Mouse (Mus musculus) forebrain, embryonic 16.5 days (tissue): ENCODE measurements around the gene Elavl3. TPM values are rescaled to one million over a fixed set of nuclear protein-coding genes. Genes with fewer than 3 reads are reported as not detected.

ENCODE experiments used
- ATAC-seq: fragments of 200-750 bp; cut with Nextera tagmentation; 2 replicates; pipeline ENCODE4 v1.8.0; 2017; ENCODE audit warnings: mild to moderate bottlenecking, moderate library complexity
- H3K27ac ChIP-seq: fragments of 300-500 bp; sonication (generic); 2 replicates; pipeline ENCODE4 v1.5.1; 2014; ENCODE audit warnings: low read length, control low read depth
- H3K27me3 ChIP-seq: fragments of 300-500 bp; sonication (generic); replicated peaks from 2 replicates; pipeline ENCODE4 v1.6.1; 2014; ENCODE audit warnings: low read length; ENCODE audit not compliant: control insufficient read depth, insufficient read depth
- H3K36me3 ChIP-seq: fragments of 300-500 bp; sonication (generic); 2 replicates; pipeline ENCODE4 v1.6.1; 2014; ENCODE audit not compliant: control insufficient read depth, insufficient read depth
- H3K4me1 ChIP-seq: fragments of 300-500 bp; sonication (generic); replicated peaks from 2 replicates; pipeline ENCODE4 v1.6.1; 2014; ENCODE audit warnings: low read length; ENCODE audit not compliant: control insufficient read depth, insufficient read depth
- H3K4me2 ChIP-seq: fragments of 300-500 bp; sonication (generic); 2 replicates; pipeline ENCODE4 v1.6.1; 2014; ENCODE audit warnings: mild to moderate bottlenecking, low read length, control low read depth
- H3K4me3 ChIP-seq: fragments of 300-500 bp; sonication (generic); replicated peaks from 2 replicates; pipeline ENCODE4 v1.5.1; 2014; ENCODE audit warnings: mild to moderate bottlenecking, low read length, control low read depth
- H3K9ac ChIP-seq: fragments of 300-500 bp; sonication (generic); replicated peaks from 2 replicates; pipeline ENCODE4 v1.6.1; 2014; ENCODE audit warnings: low read depth, low read length, control low read depth
- H3K9me3 ChIP-seq: fragments of 300-500 bp; sonication (generic); 2 replicates; pipeline ENCODE4 v1.6.1; 2016; ENCODE audit warnings: low read length; ENCODE audit not compliant: control insufficient read depth
- WGBS: fragments of 180-500 bp; shearing (Covaris S2); extraction: QIAGEN DNeasy Blood & Tissue Kit; methylation state at CpG from one replicate; pipeline ENCODE4 v1.1.7; 2014; 5-methylcytosine and 5-hydroxymethylcytosine counted together
- polyA plus RNA-seq: library from polyadenylated mRNA; unstranded; fragments of >200 nt; fragmentation: Nextera tagmentation; extraction: Ambion mirVana; gene quantifications from 2 replicates; pipeline ENCODE4 v1.2.1, GENCODE M21; 2015

Gene Elavl3
- polyA plus RNA-seq, 1 experiment from 2014 or later: 101 TPM

DNA sequence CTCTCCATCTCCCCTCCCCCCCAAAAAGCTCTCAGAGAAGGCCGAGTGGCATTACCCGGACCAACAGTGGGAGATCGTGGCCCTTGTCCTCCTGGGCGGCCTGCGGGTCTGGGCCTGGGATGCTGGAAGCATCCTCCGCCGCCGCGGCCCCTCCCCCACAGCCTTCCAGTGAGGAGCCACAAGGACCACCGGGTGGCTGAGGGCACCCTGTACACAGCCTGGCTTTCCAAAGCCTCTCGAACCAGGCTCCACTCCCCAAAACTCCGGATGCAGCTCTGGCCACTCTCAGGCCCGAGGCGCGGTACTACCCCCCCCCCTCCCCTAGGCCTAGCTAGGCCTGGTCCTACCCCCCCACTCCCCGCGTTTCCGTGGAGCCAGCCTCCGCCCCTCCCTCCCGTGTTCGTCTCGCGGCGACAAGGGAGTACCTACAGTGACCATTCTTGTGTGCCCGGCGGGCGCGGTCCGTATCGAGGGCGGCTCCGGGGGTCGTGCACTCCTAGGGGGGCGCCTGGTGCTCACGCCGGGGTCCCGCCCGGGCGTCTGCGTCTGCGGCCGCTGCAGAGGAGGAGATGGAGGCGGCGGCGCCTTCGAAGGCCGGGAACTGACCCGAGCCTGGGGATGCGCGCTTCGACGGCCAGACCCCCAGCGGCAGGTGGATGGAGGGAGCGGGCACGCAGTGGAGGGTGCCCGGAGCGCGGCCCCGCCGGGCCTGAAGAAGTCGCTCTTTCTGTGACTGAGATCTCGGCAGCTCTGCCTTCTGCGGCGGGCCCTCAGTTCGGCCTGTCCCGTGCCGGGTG is 464 bp downstream of the Elavl3 start:
- WGBS: under 1% methylated on average over 59 of the region's 67 CpGs
- no peaks in the 10 kb centered on the region for H3K27me3 ChIP-seq
- H3K27ac ChIP-seq: peak overlapping the region; percentile 96
- peak overlapping the region; percentile 93 for H3K4me2 ChIP-seq
- no peaks in the 10 kb centered on the region for H3K9me3 ChIP-seq
- peak overlapping the region; percentile 90 for H3K4me3 ChIP-seq
- peak; percentile 25 for ATAC-seq
- H3K36me3 ChIP-seq: no peaks in the 10 kb centered on the region
- H3K4me1 ChIP-seq: peaks cover 40% of the 10 kb centered on the region
- H3K9ac ChIP-seq: peak overlapping the region; percentile 95

DNA sequence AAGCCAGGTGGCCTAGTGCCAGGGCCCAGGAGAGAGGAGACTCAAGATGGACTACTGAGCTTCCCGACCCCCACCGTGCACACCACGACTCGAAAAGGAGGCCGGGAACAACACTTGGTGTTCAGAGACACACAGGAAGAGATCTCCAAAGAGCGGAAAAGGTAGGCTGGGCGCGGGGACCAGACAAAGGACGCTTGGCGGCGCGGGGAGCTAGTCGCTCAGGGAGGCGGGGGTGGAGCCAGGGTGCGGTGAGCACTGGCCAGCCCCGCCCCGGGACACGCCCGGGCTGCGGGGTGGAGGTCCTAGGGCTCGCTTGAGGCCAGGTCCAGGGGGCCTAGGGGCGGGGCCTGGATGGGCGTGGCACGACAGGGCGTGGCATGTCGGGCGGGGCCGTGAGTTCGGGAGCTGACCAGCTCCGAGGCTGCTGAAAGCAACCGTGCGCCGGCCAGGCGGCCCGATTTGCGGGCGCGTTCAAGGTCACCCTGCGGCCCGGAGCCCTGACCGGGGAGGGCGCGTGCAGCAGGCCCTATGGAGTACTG is 1.4 kb downstream of the Elavl3 start:
- H3K9ac ChIP-seq: peak overlapping the region; percentile 95
- H3K27ac ChIP-seq: peak overlapping the region; percentile 96
- WGBS: under 1% methylated on average over 39 of the region's 43 CpGs
- peak overlapping the region; percentile 90 for H3K4me3 ChIP-seq
- no peaks in the 10 kb centered on the region for H3K9me3 ChIP-seq
- peak; percentile 13 for ATAC-seq
- no peaks in the 10 kb centered on the region for H3K27me3 ChIP-seq
- H3K4me2 ChIP-seq: peak overlapping the region; percentile 93
- H3K36me3 ChIP-seq: no peaks in the 10 kb centered on the region
- H3K4me1 ChIP-seq: peaks cover 40% of the 10 kb centered on the region

DNA sequence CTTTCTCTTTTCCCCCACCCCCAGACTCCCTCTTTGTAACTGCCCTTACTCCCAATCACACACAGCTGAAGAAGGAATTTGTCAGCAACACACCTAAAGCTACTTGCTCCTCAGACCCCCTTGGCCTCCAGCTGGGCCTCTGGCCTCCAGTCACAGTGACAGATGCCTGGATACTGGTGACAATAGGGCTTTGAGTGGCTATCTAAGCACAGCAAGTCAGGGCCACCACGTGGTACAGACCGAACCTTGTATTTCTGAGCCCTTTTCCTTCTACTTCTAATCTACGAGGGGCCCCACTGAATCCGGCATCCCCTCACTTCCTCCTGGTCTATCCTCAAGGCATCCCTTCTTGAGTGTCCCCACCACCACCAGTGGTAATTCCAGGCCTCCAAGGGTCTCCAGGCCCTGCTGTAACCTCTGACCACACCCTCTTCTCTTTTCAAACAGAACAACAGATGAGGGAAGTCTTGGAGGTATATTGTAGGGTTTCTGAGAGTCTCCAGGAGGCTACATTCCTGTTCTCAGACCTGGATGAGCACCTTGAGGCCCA is 2.0 kb downstream of the Elavl3 start:
- H3K27me3 ChIP-seq: no peaks in the 10 kb centered on the region
- peak overlapping the region; percentile 96 for H3K27ac ChIP-seq
- H3K9ac ChIP-seq: peak overlapping the region; percentile 95
- 15% methylated on average over 4 of the region's 4 CpGs for WGBS
- H3K4me2 ChIP-seq: peak overlapping the region; percentile 93
- ATAC-seq: no peak
- peaks cover 39% of the 10 kb centered on the region for H3K4me1 ChIP-seq
- H3K36me3 ChIP-seq: no peaks in the 10 kb centered on the region
- H3K9me3 ChIP-seq: no peaks in the 10 kb centered on the region
- peak overlapping the region; percentile 90 for H3K4me3 ChIP-seq

DNA sequence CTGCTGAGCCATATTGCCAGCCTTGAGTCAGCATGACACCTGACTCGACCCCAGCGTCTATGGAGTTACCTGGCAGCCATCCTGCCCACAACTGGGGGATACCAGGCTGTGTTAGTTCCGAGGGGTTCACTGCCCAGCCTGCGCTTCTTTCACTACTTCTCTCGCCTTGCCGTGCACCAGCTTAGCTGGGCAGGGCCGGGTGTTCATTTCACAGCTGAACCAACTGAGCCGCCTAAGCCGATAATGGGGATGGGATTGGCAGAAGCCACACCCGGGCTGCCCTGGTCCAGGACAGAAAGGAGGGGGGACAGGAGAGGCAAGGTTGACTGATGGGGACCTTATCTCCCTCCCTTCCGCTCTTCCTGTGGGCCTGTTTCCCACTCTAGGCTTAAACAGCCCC is 2.5 kb downstream of the Elavl3 start:
- Histone ChIP-seq H3K4me2 (peak overlapping the region; percentile 93), H3K27ac (peak overlapping the region; percentile 96), H3K4me3 (peak overlapping the region; percentile 90), H3K36me3 (no peaks in the 10 kb centered on the region), H3K9me3 (no peaks in the 10 kb centered on the region), H3K4me1 (peaks cover 35% of the 10 kb centered on the region), H3K9ac (peak overlapping the region; percentile 95), H3K27me3 (no peaks in the 10 kb centered on the region)
- 38% methylated on average over 11 of the region's 11 CpGs for WGBS
- no peak for ATAC-seq

DNA sequence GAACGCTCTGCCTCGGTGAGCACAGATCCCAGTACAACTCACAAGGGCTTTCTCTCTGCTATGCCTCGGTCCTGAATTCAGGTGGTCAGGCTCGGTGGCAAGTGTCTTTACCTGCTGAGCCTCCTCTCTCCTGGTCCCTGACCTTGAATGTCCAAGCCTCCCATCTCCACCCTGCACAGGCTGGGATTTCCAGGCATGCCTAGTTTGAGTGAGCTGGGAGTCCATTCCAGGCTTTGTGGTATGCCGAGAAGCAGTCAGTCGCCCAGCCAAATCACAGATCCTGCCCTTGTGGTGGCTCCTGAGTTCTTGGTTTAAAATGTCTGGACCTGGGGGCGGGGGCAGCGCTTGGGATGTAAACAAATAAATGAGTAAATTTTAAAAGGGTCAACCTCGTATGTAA is 4.5 kb downstream of the Elavl3 start:
- peaks cover 34% of the 10 kb centered on the region for H3K4me1 ChIP-seq
- H3K4me3 ChIP-seq: no peak overlapping the region
- no peak for ATAC-seq

DNA sequence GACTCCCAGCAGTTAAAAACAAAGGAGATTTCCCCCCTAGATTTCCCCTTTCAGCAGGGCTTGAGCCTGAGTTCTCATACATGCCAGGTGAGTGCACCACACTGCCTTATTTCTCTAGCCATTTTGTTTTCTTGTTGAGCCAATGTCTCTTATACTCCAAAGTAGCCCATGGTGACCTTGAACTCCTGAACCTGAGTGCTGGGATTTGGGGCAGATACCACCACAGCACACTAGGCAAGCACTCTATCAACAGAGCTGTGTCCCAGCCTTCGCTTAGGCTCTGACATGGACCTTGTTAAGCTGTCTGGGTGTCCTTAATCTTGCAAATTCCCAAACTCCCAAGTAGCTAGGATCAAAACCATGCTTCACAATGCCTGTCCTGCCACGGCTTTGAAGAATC is 10.0 kb downstream of the Elavl3 start:
- no peaks in the 10 kb centered on the region for H3K27me3 ChIP-seq
- WGBS: 70% methylated on average over 2 of the region's 2 CpGs
- no peak overlapping the region for H3K4me2 ChIP-seq
- H3K36me3 ChIP-seq: no peaks in the 10 kb centered on the region
- H3K9me3 ChIP-seq: no peaks in the 10 kb centered on the region
- no peak overlapping the region for H3K9ac ChIP-seq
- no peak for ATAC-seq
- peaks cover 2% of the 10 kb centered on the region; the same call in 1 of the 2 replicates for H3K4me1 ChIP-seq
- H3K4me3 ChIP-seq: no peak overlapping the region
- H3K27ac ChIP-seq: no peak overlapping the region

More for the DNA sequence above, 4.5 kb downstream of the Elavl3 start:
- Histone ChIP-seq H3K9ac (peak overlapping the region; percentile 19), H3K9me3 (no peaks in the 10 kb centered on the region), H3K27ac (no peak overlapping the region), H3K4me2 (peak overlapping the region; percentile 26; the same call in 1 of the 2 replicates), H3K36me3 (no peaks in the 10 kb centered on the region), H3K27me3 (no peaks in the 10 kb centered on the region)
- WGBS: 64% methylated on average over 9 of the region's 9 CpGs

DNA sequence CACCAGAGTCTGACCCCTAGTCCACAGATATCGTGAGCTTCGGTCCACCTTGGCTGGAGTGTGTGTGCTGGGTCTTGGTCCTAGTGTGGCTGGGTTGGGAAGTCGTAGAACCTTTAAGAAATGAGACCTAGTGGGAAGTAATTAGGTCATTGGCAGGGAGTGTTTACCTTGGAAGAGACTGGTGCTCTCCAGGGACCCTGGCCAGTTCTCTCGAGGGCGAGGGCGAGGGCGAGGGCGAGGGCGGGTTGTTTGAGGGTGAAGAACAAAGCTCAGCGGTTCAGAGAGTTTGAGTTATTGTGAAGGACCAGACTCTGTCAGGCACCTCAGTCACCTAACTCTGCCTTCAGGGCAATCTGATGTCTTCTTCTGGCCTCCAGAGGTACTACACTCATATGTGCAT is 14.0 kb downstream of the Elavl3 start:
- no peak for ATAC-seq
- no peaks in the 10 kb centered on the region for H3K9me3 ChIP-seq

DNA sequence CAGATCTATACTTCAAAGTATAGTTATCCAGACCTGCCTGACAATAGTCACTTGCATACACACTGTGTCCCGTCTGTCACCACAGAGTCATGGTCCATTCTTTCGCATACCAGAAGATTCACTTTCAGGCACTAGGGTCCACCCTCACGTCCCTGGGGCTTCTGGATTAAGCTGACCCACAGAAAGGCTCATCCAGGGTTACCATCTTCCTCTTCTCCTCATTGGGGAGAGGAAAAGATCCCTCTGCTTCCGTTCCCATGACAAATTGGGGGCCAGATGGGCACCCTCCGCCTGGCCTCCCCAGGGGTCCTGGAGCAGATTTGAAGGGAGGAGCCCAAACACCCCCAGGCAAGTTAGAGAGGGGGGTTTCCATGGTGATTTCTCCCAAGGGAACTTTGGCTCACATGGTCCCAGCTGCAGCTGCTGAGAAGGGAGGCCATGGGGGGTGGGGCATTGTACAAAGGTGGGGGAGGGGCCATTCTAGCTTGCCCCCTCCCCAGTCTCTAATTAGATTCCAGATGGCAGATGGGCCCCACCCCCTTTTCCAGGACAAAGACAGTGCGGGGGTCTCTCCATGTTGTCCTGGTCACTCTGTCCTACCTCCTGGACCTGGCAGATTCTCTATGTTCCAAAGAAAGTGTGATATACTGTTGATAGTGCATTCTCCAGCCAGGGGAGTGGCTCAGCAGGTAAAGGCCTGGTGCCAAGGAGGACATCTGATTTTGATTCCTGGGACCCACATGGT is 16.4 kb downstream of the Elavl3 start:
- peaks cover 32% of the 10 kb centered on the region for H3K36me3 ChIP-seq
- H3K4me1 ChIP-seq: peaks cover 15% of the 10 kb centered on the region
- H3K9ac ChIP-seq: no peak overlapping the region
- H3K4me3 ChIP-seq: no peak overlapping the region
- H3K4me2 ChIP-seq: no peak overlapping the region
- 46% methylated on average over 6 of the region's 6 CpGs for WGBS
- ATAC-seq: peak; percentile 31
- peak overlapping the region; percentile 41; the same call in 1 of the 2 replicates for H3K27ac ChIP-seq
- H3K27me3 ChIP-seq: no peaks in the 10 kb centered on the region
- H3K9me3 ChIP-seq: no peaks in the 10 kb centered on the region

More for the DNA sequence above, 14.0 kb downstream of the Elavl3 start:
- Histone ChIP-seq H3K4me1 (peaks cover 17% of the 10 kb centered on the region), H3K36me3 (peaks cover 28% of the 10 kb centered on the region), H3K4me2 (no peak overlapping the region), H3K27ac (no peak overlapping the region), H3K4me3 (no peak overlapping the region), H3K9ac (no peak overlapping the region), H3K27me3 (no peaks in the 10 kb centered on the region)
- WGBS: 87% methylated on average over 10 of the region's 10 CpGs

DNA sequence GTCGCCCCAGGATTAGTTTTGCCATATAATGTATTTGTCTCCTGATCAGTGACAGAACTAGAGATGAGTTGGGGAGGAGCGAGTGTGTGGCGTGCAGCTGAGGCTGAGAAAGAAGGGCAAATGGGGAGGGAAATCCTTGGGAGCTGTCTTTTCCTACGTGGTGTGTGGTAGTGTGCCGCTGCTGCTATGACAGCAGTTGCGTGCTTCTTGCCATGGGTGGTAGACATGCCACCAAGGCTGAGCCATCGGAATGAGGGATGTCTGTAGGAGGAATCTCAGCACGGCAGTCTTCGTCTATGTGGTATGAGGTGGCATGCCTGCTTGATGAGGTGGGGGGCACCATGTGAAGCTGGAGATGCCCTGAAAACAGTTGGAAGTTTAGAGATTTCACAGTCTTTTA is 21.4 kb downstream of the Elavl3 start:
- no peak overlapping the region for H3K4me2 ChIP-seq
- no peaks in the 10 kb centered on the region for H3K27me3 ChIP-seq
- H3K4me3 ChIP-seq: no peak overlapping the region
- no peak overlapping the region for H3K27ac ChIP-seq
- ATAC-seq: no peak
- H3K9me3 ChIP-seq: no peaks in the 10 kb centered on the region
- H3K9ac ChIP-seq: no peak overlapping the region
- H3K4me1 ChIP-seq: peaks cover 2% of the 10 kb centered on the region
- WGBS: 95% methylated on average over 9 of the region's 9 CpGs
- peaks cover 37% of the 10 kb centered on the region for H3K36me3 ChIP-seq
